8 mouse cellular contexts compared by ENCODE assay signal in genomic region chr10:89686139-89686808, GRCm38 (mm10). TPM values are rescaled to one million over a fixed set of nuclear protein-coding genes. Genes with fewer than 3 reads are reported as not detected.
DNase-seq lines count a peak whose midpoint lies in the region; ATAC-seq and TF ChIP-seq lines count a peak whose summit lies in the region.

TSS of gene Scyl2 (minus strand) at chr10:89686285.

- ATAC-seq in Patski, result peak; percentile 98
- ATAC-seq in hindbrain, embryonic 14.5 days (ENCODE audit: low FRiP score), result peak; percentile 99

- peak within 1 kb of the TSS; percentile 90 for H3K9ac ChIP-seq in hindbrain, embryonic 14.5 days

- peak within 1 kb of the TSS; percentile 71 for H3K27ac ChIP-seq in hindbrain, embryonic 14.5 days

- 6% methylated on average over 31 of the region's 31 CpGs for WGBS in hindbrain, embryonic 14.5 days

- POLR2A ChIA-PET in Patski (lab: Charles Lee), result interaction anchor here (0.5 to 1.3 kb wide), 2 partner anchors 20 to 27 kb away, joined by 3 read pairs; no protein-coding TSS in a partner anchor

- H3K27me3 ChIP-seq in Patski, result no peaks in the 10 kb centered on the region
- no peaks in the 10 kb centered on the region for H3K27me3 ChIP-seq in hindbrain, embryonic 14.5 days (ENCODE audit: control insufficient read depth, insufficient read depth, low read length)

- peak; percentile 38 for DNase-seq in Patski (ENCODE audit: low read depth, low spot score)
- peak; percentile 98 for DNase-seq in cerebellum, postnatal 14 days
- peak; percentile 77 to 88 for DNase-seq in frontal cortex, postnatal 25 days (ENCODE audit: low spot score in 2 of 2)
- DNase-seq in hindbrain, embryonic 14.5 days (ENCODE audit: low spot score), result peak; percentile 97
- peak; percentile 93 for DNase-seq in layer of hippocampus, postnatal 36 days
- DNase-seq in lung, postnatal 36 days, result peak; percentile 96
- DNase-seq in retina, postnatal 1 day, result peak; percentile 96
- DNase-seq in urinary bladder, adult 18-20 months (ENCODE audit: low spot score in 2 of 2), result peak; percentile 92 to 97

- H3K9me3 ChIP-seq in hindbrain, embryonic 14.5 days (ENCODE audit: control insufficient read depth, low read length), result no peaks in the 10 kb centered on the region

- no peak for TF ChIP-seq CTCF in Patski (IDR thresholded peaks at IDR 0.05)

- in situ Hi-C loops in Patski (cut with MboI; ENCODE audit: low pct_unique_long_range_greater_than_20kb), result no loop called here

- peaks cover 3% of the 10 kb centered on the region; the same call in 1 of the 2 replicates for H3K36me3 ChIP-seq in hindbrain, embryonic 14.5 days (replicated peaks; ENCODE audit: control insufficient read depth, insufficient read depth)

- peak within 1 kb of the TSS; percentile 93 for H3K4me3 ChIP-seq in hindbrain, embryonic 14.5 days (replicated peaks; ENCODE audit: low read length)

- CTCF ChIA-PET in Patski (lab: Charles Lee), result no interaction called here

- H3K4me1 ChIP-seq in hindbrain, embryonic 14.5 days (replicated peaks; ENCODE audit: control insufficient read depth, insufficient read depth, low read length), result peaks cover 15% of the 10 kb centered on the region

- peak within 1 kb of the TSS; percentile 79 for H3K4me2 ChIP-seq in hindbrain, embryonic 14.5 days (replicated peaks)

RNA-seq across cellular contexts. Expression of gene Scyl2, which starts in this region (rescaled TPM):
- 40.2 TPM for polyA plus RNA-seq in Patski (2021)
- 15.6 and 18.5 TPM in 2 replicates for polyA plus RNA-seq in hindbrain, embryonic 14.5 days (2014; fragmentation: Nextera tagmentation; extraction: Ambion mirVana)
- 10 to 100 TPM; 27.2 to 28.0 TPM for total RNA-seq in layer of hippocampus, postnatal 36 days (2021)

Comparison
In these comparisons a context has a peak if more than half of its experiments do, and no peak if none do; other contexts are left out.
1. Peak in every context shown above with its lines: DNase-seq, ATAC-seq, H3K4me3 ChIP-seq and H3K27ac ChIP-seq.
2. DNase-seq: peak in every context shown above with its lines; median percentile 98 in cerebellum, postnatal 14 days; 97 in hindbrain, embryonic 14.5 days; 96 in lung, postnatal 36 days; 96 in retina, postnatal 1 day; 94 in urinary bladder, adult 18-20 months; 93 in layer of hippocampus, postnatal 36 days; 82 in frontal cortex, postnatal 25 days; 38 in Patski.